Comparison of ENCODE assay signal across 10 mouse cellular contexts in genomic region chrX:158921424-158921823, GRCm38 (mm10).
DNase-seq lines count a peak whose midpoint lies in the region; ATAC-seq and TF ChIP-seq lines count a peak whose summit lies in the region.
"Had no signal": no experiment of that assay in that cellular context is flagged by ENCODE, and none has a peak within 500 bp of the region (broad histone marks: within the 10 kb centered on the region; RNA-seq: fewer than 3 reads in every experiment).

No protein-coding gene starts in this region.

- no peak overlapping the region for H3K9ac ChIP-seq in hindbrain, postnatal 0 days (replicated peaks; ENCODE audit: low read length)

- no peaks in the 10 kb centered on the region for H3K36me3 ChIP-seq in hindbrain, postnatal 0 days (ENCODE audit: insufficient read depth, low read length)
- H3K36me3 ChIP-seq in hindbrain, embryonic 10.5 days, result no peaks in the 10 kb centered on the region

- H3K4me2 ChIP-seq in hindbrain, postnatal 0 days (ENCODE audit: low read depth, low read length), result peak overlapping the region; percentile 41

- no peak overlapping the region for H3K4me3 ChIP-seq in hindbrain, postnatal 0 days (ENCODE audit: low read length)
- H3K4me3 ChIP-seq in hindbrain, embryonic 10.5 days, result no peak overlapping the region
- no peak overlapping the region for H3K4me3 ChIP-seq in cortical plate, adult 2 months (ENCODE audit: insufficient read depth, low read length)

- DNase-seq in hindbrain, postnatal 0 days (ENCODE audit: low spot score), result peak; percentile 1
- DNase-seq in hindbrain, embryonic 10.5 days (ENCODE audit: low spot score), result no peak
- peak; percentile 4 for DNase-seq in right cerebral cortex, postnatal 4 days
- no peak for DNase-seq in right cerebral cortex, postnatal 10 days (ENCODE audit: low spot score in 2 of 2)
- peak; percentile 21 for DNase-seq in skeletal muscle tissue, adult 2 months (ENCODE audit: low read depth, low spot score)
- no peak for DNase-seq in thymus, adult 18-20 months
- no peak for DNase-seq in yolk sac, embryonic 10.5 days (ENCODE audit: low spot score)
- DNase-seq: heart, adult 11 months had no signal

- H3K27me3 ChIP-seq in hindbrain, postnatal 0 days (ENCODE audit: insufficient read depth, low read length), result no peaks in the 10 kb centered on the region
- peaks cover 25% of the 10 kb centered on the region for H3K27me3 ChIP-seq in hindbrain, embryonic 10.5 days (ENCODE audit: insufficient read depth, poor library complexity, severe bottlenecking)

- WGBS in hindbrain, postnatal 0 days, result 56% methylated on average over 5 of the region's 5 CpGs
- 66% methylated on average over 5 of the region's 5 CpGs for WGBS in hindbrain, embryonic 10.5 days

- ATAC-seq in hindbrain, postnatal 0 days, result no peak
- ATAC-seq: activated CD4-positive, CD25-positive, alpha-beta regulatory T cell, adult 4 months had no signal

- H3K4me1 ChIP-seq in hindbrain, postnatal 0 days (ENCODE audit: insufficient read depth, low read length), result no peaks in the 10 kb centered on the region
- H3K4me1 ChIP-seq in hindbrain, embryonic 10.5 days (replicated peaks), result peaks cover 9% of the 10 kb centered on the region
- peaks cover 1% of the 10 kb centered on the region; the same call in 1 of the 2 replicates for H3K4me1 ChIP-seq in cortical plate, adult 2 months (ENCODE audit: control insufficient read depth, insufficient read depth, low read length)

- no peak for TF ChIP-seq POLR2A in cortical plate, adult 2 months (IDR thresholded peaks at IDR 0.05; ENCODE audit: extremely low read depth, insufficient read depth, low read length)

- no peak for TF ChIP-seq CTCF in hindbrain, postnatal 0 days (IDR thresholded peaks at IDR 0.05; ENCODE audit: low read depth)
- TF ChIP-seq CTCF in cortical plate, adult 2 months (IDR thresholded peaks at IDR 0.05; ENCODE audit: extremely low read depth, insufficient read depth, low read length), result no peak

- no peak overlapping the region for H3K27ac ChIP-seq in hindbrain, postnatal 0 days
- no peak overlapping the region for H3K27ac ChIP-seq in hindbrain, embryonic 10.5 days
- peak overlapping the region; percentile 60 for H3K27ac ChIP-seq in cortical plate, adult 2 months (ENCODE audit: insufficient read depth, low read length)

- no peaks in the 10 kb centered on the region for H3K9me3 ChIP-seq in hindbrain, postnatal 0 days (ENCODE audit: low read length)
- no peaks in the 10 kb centered on the region for H3K9me3 ChIP-seq in hindbrain, embryonic 10.5 days

Comparison
In these comparisons a context has a peak if more than half of its experiments do, and no peak if none do; other contexts are left out.
1. DNase-seq: peak in hindbrain, postnatal 0 days (single experiment), right cerebral cortex, postnatal 4 days (single experiment) and skeletal muscle tissue, adult 2 months (single experiment); none in hindbrain, embryonic 10.5 days (single experiment), right cerebral cortex, postnatal 10 days (0 of 2), thymus, adult 18-20 months (0 of 2) and yolk sac, embryonic 10.5 days (single experiment).